Mouse (Mus musculus) kidney, adult 9 months (tissue): Measurements from ENCODE around the gene Trip13.
A peak's percentile ranks its signal among the peaks of the same experiment; 100 is the strongest.

Source experiments
- DNase-seq: peaks from one replicate; pipeline ENCODE4 v3.0.0; 2022

The Trip13 gene

GRCm38 (mm10) chr13:73886601-73887000 is 51.0 kb downstream of the Trip13 start:
- DNase-seq, result no peak

- DNase-seq, result no peak
Measured at GRCm38 (mm10) chr13:73886066-73886465, 51.5 kb downstream of the Trip13 start.

- no peak for DNase-seq
Measured at GRCm38 (mm10) chr13:73885656-73886055, 51.9 kb downstream of the Trip13 start.

GRCm38 (mm10) chr13:73881347-73881746 is 56.2 kb downstream of the Trip13 start:
- DNase-seq, result no peak

GRCm38 (mm10) chr13:73879824-73880223 is 57.8 kb downstream of the Trip13 start:
- DNase-seq, result peak; percentile 43

GRCm38 (mm10) chr13:73872159-73872558 is 65.4 kb downstream of the Trip13 start:
- no peak for DNase-seq
